Mouse (Mus musculus) midbrain, embryonic 15.5 days (tissue): ENCODE data around the gene Schip1. TPM values are rescaled to one million over a fixed set of nuclear protein-coding genes. Genes with fewer than 3 reads are reported as not detected.

Source experiments
- ATAC-seq: fragments of 200-750 bp; cut with Nextera tagmentation; replicated peaks from 2 replicates; pipeline ENCODE4 v1.8.0; 2017; ENCODE audit warnings: moderate TSS enrichment
- H3K27ac ChIP-seq: fragments of 300-500 bp; sonication (generic); 2 replicates; pipeline ENCODE4 v1.5.1; 2015; ENCODE audit warnings: mild to moderate bottlenecking, inconsistent platforms
- H3K27me3 ChIP-seq: fragments of 300-500 bp; sonication (generic); replicated peaks from 2 replicates; pipeline ENCODE4 v1.6.1; 2015; ENCODE audit warnings: inconsistent platforms
- H3K36me3 ChIP-seq: fragments of 300-500 bp; sonication (generic); replicated peaks from 2 replicates; pipeline ENCODE4 v1.6.1; 2015; ENCODE audit warnings: inconsistent platforms
- H3K4me1 ChIP-seq: fragments of 300-500 bp; sonication (generic); 2 replicates; pipeline ENCODE4 v1.6.1; 2015; ENCODE audit warnings: inconsistent platforms
- H3K4me2 ChIP-seq: fragments of 300-500 bp; sonication (generic); 2 replicates; pipeline ENCODE4 v1.6.1; 2015; ENCODE audit warnings: inconsistent platforms, mild to moderate bottlenecking, moderate library complexity
- H3K4me3 ChIP-seq: fragments of 300-500 bp; sonication (generic); 2 replicates; pipeline ENCODE4 v1.5.1; 2015; ENCODE audit warnings: mild to moderate bottlenecking, inconsistent platforms
- H3K9ac ChIP-seq: fragments of 300-500 bp; sonication (generic); 2 replicates; pipeline ENCODE4 v1.6.1; 2015; ENCODE audit warnings: mild to moderate bottlenecking, inconsistent platforms
- H3K9me3 ChIP-seq: fragments of 300-500 bp; sonication (generic); 2 replicates; pipeline ENCODE4 v1.6.1; 2016; ENCODE audit warnings: inconsistent platforms
- WGBS: fragments of 180-500 bp; shearing (Covaris S2); methylation state at CpG from one replicate; pipeline ENCODE4 v1.1.7; 2015; ENCODE audit warnings: mixed read lengths; 5-methylcytosine and 5-hydroxymethylcytosine counted together
- polyA plus RNA-seq: library from polyadenylated mRNA; unstranded; fragments of >200 nt; fragmentation: Nextera tagmentation; extraction: Ambion mirVana; gene quantifications from 2 replicates; pipeline ENCODE4 v1.2.1, GENCODE M21; 2015

Gene Schip1
- polyA plus RNA-seq, 1 experiment from 2014 or later: 129 TPM

- WGBS: 37% methylated on average over 1 of the region's 1 CpGs
- Histone ChIP-seq H3K36me3 (no peaks in the 10 kb centered on the region), H3K9me3 (no peaks in the 10 kb centered on the region), H3K27me3 (no peaks in the 10 kb centered on the region), H3K9ac (no peak overlapping the region), H3K4me3 (no peak overlapping the region), H3K4me2 (no peak overlapping the region), H3K27ac (no peak overlapping the region), H3K4me1 (no peaks in the 10 kb centered on the region)
- no peak for ATAC-seq
These were observed 241.0 kb downstream of the Schip1 start for GRCm38 (mm10) chr3:68305647-68306046.

- Histone ChIP-seq H3K9ac (no peak overlapping the region), H3K27me3 (no peaks in the 10 kb centered on the region), H3K27ac (no peak overlapping the region), H3K4me3 (no peak overlapping the region), H3K9me3 (no peaks in the 10 kb centered on the region), H3K36me3 (no peaks in the 10 kb centered on the region), H3K4me2 (no peak overlapping the region), H3K4me1 (no peaks in the 10 kb centered on the region; the same call in 1 of the 2 replicates)
- WGBS: 32% methylated on average over 4 of the region's 4 CpGs
- ATAC-seq: no peak
These were observed 242.1 kb downstream of the Schip1 start for GRCm38 (mm10) chr3:68306726-68307125.

GRCm38 (mm10) chr3:68325575-68325974, 261.0 kb downstream of the Schip1 start:
- 60% methylated on average over 6 of the region's 6 CpGs for WGBS
- no peaks in the 10 kb centered on the region for H3K36me3 ChIP-seq

GRCm38 (mm10) chr3:68332515-68332914, 267.9 kb downstream of the Schip1 start:
- no peak overlapping the region for H3K27ac ChIP-seq
- H3K4me1 ChIP-seq: no peaks in the 10 kb centered on the region
- H3K27me3 ChIP-seq: no peaks in the 10 kb centered on the region
- H3K36me3 ChIP-seq: no peaks in the 10 kb centered on the region
- no peak overlapping the region for H3K9ac ChIP-seq
- WGBS: 49% methylated on average over 2 of the region's 2 CpGs
- H3K4me3 ChIP-seq: no peak overlapping the region
- H3K4me2 ChIP-seq: no peak overlapping the region
- no peak for ATAC-seq
- H3K9me3 ChIP-seq: no peaks in the 10 kb centered on the region

More at GRCm38 (mm10) chr3:68325575-68325974, 261.0 kb downstream of the Schip1 start:
- no peak for ATAC-seq
- no peak overlapping the region for H3K27ac ChIP-seq
- no peak overlapping the region for H3K4me3 ChIP-seq
- no peaks in the 10 kb centered on the region for H3K4me1 ChIP-seq
- no peak overlapping the region for H3K9ac ChIP-seq
- H3K4me2 ChIP-seq: no peak overlapping the region
- no peaks in the 10 kb centered on the region for H3K27me3 ChIP-seq
- H3K9me3 ChIP-seq: no peaks in the 10 kb centered on the region

- Histone ChIP-seq H3K4me3 (no peak overlapping the region), H3K36me3 (no peaks in the 10 kb centered on the region), H3K9me3 (no peaks in the 10 kb centered on the region), H3K27me3 (no peaks in the 10 kb centered on the region), H3K9ac (no peak overlapping the region), H3K27ac (no peak overlapping the region), H3K4me1 (no peaks in the 10 kb centered on the region), H3K4me2 (no peak overlapping the region)
- WGBS: 96% methylated on average over 4 of the region's 4 CpGs
- no peak for ATAC-seq
These were observed 270.9 kb downstream of the Schip1 start for GRCm38 (mm10) chr3:68335501-68335900.

GRCm38 (mm10) chr3:68350624-68351023, 286.0 kb downstream of the Schip1 start:
- 76% methylated on average over 6 of the region's 6 CpGs for WGBS
- no peak for ATAC-seq
- no peak overlapping the region for H3K27ac ChIP-seq

GRCm38 (mm10) chr3:68351461-68351860, 286.9 kb downstream of the Schip1 start:
- no peak for ATAC-seq
- Histone ChIP-seq H3K4me1 (no peaks in the 10 kb centered on the region; the same call in 1 of the 2 replicates), H3K27me3 (no peaks in the 10 kb centered on the region), H3K36me3 (no peaks in the 10 kb centered on the region), H3K27ac (no peak overlapping the region), H3K9ac (no peak overlapping the region), H3K4me3 (no peak overlapping the region), H3K9me3 (no peaks in the 10 kb centered on the region), H3K4me2 (no peak overlapping the region)
- WGBS: 57% methylated on average over 3 of the region's 3 CpGs

More at GRCm38 (mm10) chr3:68350624-68351023, 286.0 kb downstream of the Schip1 start:
- Histone ChIP-seq H3K27me3 (no peaks in the 10 kb centered on the region), H3K4me1 (no peaks in the 10 kb centered on the region; the same call in 1 of the 2 replicates), H3K4me3 (no peak overlapping the region), H3K9me3 (no peaks in the 10 kb centered on the region), H3K36me3 (no peaks in the 10 kb centered on the region), H3K9ac (no peak overlapping the region), H3K4me2 (no peak overlapping the region)

GRCm38 (mm10) chr3:68352961-68353360, 288.4 kb downstream of the Schip1 start:
- Histone ChIP-seq H3K36me3 (no peaks in the 10 kb centered on the region), H3K4me3 (no peak overlapping the region), H3K4me1 (no peaks in the 10 kb centered on the region; the same call in 1 of the 2 replicates), H3K9me3 (no peaks in the 10 kb centered on the region), H3K4me2 (no peak overlapping the region), H3K27ac (no peak overlapping the region), H3K9ac (no peak overlapping the region), H3K27me3 (no peaks in the 10 kb centered on the region)
- no peak for ATAC-seq
- 78% methylated on average over 7 of the region's 7 CpGs for WGBS

- Histone ChIP-seq H3K4me1 (no peaks in the 10 kb centered on the region; the same call in 1 of the 2 replicates), H3K9me3 (no peaks in the 10 kb centered on the region), H3K27me3 (no peaks in the 10 kb centered on the region), H3K36me3 (no peaks in the 10 kb centered on the region), H3K4me3 (no peak overlapping the region), H3K27ac (no peak overlapping the region), H3K4me2 (no peak overlapping the region), H3K9ac (no peak overlapping the region)
- ATAC-seq: no peak
- WGBS: 73% methylated on average over 3 of the region's 3 CpGs
These were observed 288.9 kb downstream of the Schip1 start for GRCm38 (mm10) chr3:68353492-68353891.

GRCm38 (mm10) chr3:68356516-68356915, 291.9 kb downstream of the Schip1 start:
- WGBS: 94% methylated on average over 2 of the region's 2 CpGs
- Histone ChIP-seq H3K4me1 (no peaks in the 10 kb centered on the region), H3K4me3 (no peak overlapping the region), H3K27me3 (no peaks in the 10 kb centered on the region), H3K27ac (no peak overlapping the region), H3K9me3 (no peaks in the 10 kb centered on the region), H3K9ac (no peak overlapping the region), H3K4me2 (no peak overlapping the region), H3K36me3 (no peaks in the 10 kb centered on the region)
- ATAC-seq: no peak

GRCm38 (mm10) chr3:68368029-68368428, 303.4 kb downstream of the Schip1 start:
- no peak overlapping the region for H3K4me3 ChIP-seq
- H3K9ac ChIP-seq: no peak overlapping the region
- no peaks in the 10 kb centered on the region for H3K36me3 ChIP-seq
- no peaks in the 10 kb centered on the region for H3K4me1 ChIP-seq
- no peaks in the 10 kb centered on the region for H3K27me3 ChIP-seq
- no peaks in the 10 kb centered on the region for H3K9me3 ChIP-seq
- H3K27ac ChIP-seq: no peak overlapping the region
- ATAC-seq: no peak
- no peak overlapping the region for H3K4me2 ChIP-seq

- ATAC-seq: no peak
- Histone ChIP-seq H3K9me3 (no peaks in the 10 kb centered on the region), H3K9ac (no peak overlapping the region), H3K27me3 (no peaks in the 10 kb centered on the region), H3K4me3 (no peak overlapping the region), H3K36me3 (no peaks in the 10 kb centered on the region), H3K27ac (no peak overlapping the region), H3K4me1 (no peaks in the 10 kb centered on the region), H3K4me2 (no peak overlapping the region)
- 57% methylated on average over 1 of the region's 1 CpGs for WGBS
These were observed 308.3 kb downstream of the Schip1 start for GRCm38 (mm10) chr3:68372925-68373324.

GRCm38 (mm10) chr3:68375100-68375508, 310.5 kb downstream of the Schip1 start:
- Histone ChIP-seq H3K9ac (no peak overlapping the region), H3K4me1 (no peaks in the 10 kb centered on the region), H3K27ac (no peak overlapping the region; the same call in 1 of the 2 replicates), H3K36me3 (no peaks in the 10 kb centered on the region), H3K27me3 (no peaks in the 10 kb centered on the region), H3K4me2 (no peak overlapping the region), H3K9me3 (no peaks in the 10 kb centered on the region), H3K4me3 (no peak overlapping the region)
- 48% methylated on average over 10 of the region's 10 CpGs for WGBS
- ATAC-seq: no peak
